ENCODE assay signal across 9 mouse cellular contexts in genomic region chr1:90753869-90754563, GRCm38 (mm10).
DNase-seq lines count a peak whose midpoint lies in the region; ATAC-seq lines count a peak whose summit lies in the region.
"Had no signal": no experiment of that assay in that cellular context is flagged by ENCODE, and none has a peak within 500 bp of the region (broad histone marks: within the 10 kb centered on the region; RNA-seq: fewer than 3 reads in every experiment).

No protein-coding gene starts in this region.

- intact Hi-C loops in heart, postnatal 36 days (cut with DNase I), result loop anchor here (10.0 kb wide), 1 partner anchor 99 kb away; no protein-coding TSS in a partner anchor

- H3K27ac ChIP-seq in lung, embryonic 15.5 days, result peak overlapping the region; percentile 45
- no peak overlapping the region for H3K27ac ChIP-seq in kidney, embryonic 14.5 days (ENCODE audit: low read depth, low read length)
- H3K27ac ChIP-seq: midbrain, embryonic 12.5 days had no signal

- H3K9ac ChIP-seq in lung, embryonic 15.5 days, result no peak overlapping the region
- no peak overlapping the region for H3K9ac ChIP-seq in kidney, embryonic 14.5 days (ENCODE audit: low read depth, low read length)
- H3K9ac ChIP-seq: midbrain, embryonic 12.5 days had no signal

- ATAC-seq in cerebellum, adult (ENCODE audit: insufficient number of reproducible peaks, low FRiP score, low TSS enrichment), result 0 out of 2 replicates have a peak, but pooled peaks have one; percentile 31
- ATAC-seq in lung, embryonic 15.5 days (ENCODE audit: borderline replicate concordance, extremely low read depth, low FRiP score, low TSS enrichment), result peak; percentile 40; the same call in 1 of the 2 replicates
- no peak for ATAC-seq in kidney, embryonic 14.5 days (ENCODE audit: low FRiP score, low TSS enrichment)
- ATAC-seq in CD4-positive, CD25-positive, alpha-beta regulatory T cell, adult 4 months, result no peak

- H3K36me3 ChIP-seq in lung, embryonic 15.5 days, result no peaks in the 10 kb centered on the region
- H3K36me3 ChIP-seq in kidney, embryonic 14.5 days (ENCODE audit: control insufficient read depth, insufficient read depth, low read length), result no peaks in the 10 kb centered on the region
- H3K36me3 ChIP-seq: midbrain, embryonic 12.5 days had no signal

- 34% methylated on average over 17 of the region's 17 CpGs for WGBS in lung, embryonic 15.5 days
- WGBS in kidney, embryonic 14.5 days, result 56% methylated on average over 17 of the region's 17 CpGs

- DNase-seq in cerebellum, postnatal 4 days (ENCODE audit: low spot score in 2 of 2), result no peak
- DNase-seq in lung, postnatal 36 days, result no peak
- peak; percentile 42 to 46 for DNase-seq in heart, postnatal 36 days
- peak; percentile 44 for DNase-seq in right cerebral cortex, postnatal 14 days

- no peak overlapping the region for H3K4me3 ChIP-seq in lung, embryonic 15.5 days
- H3K4me3 ChIP-seq in kidney, embryonic 14.5 days (ENCODE audit: low read length), result no peak overlapping the region
- H3K4me3 ChIP-seq: midbrain, embryonic 12.5 days had no signal

- no peaks in the 10 kb centered on the region for H3K9me3 ChIP-seq in lung, embryonic 15.5 days
- H3K9me3 ChIP-seq in kidney, embryonic 14.5 days (ENCODE audit: control insufficient read depth, low read length), result no peaks in the 10 kb centered on the region
- H3K9me3 ChIP-seq: midbrain, embryonic 12.5 days had no signal

- H3K4me1 ChIP-seq in lung, embryonic 15.5 days, result peaks cover 23% of the 10 kb centered on the region
- peaks cover 7% of the 10 kb centered on the region; the same call in 1 of the 2 replicates for H3K4me1 ChIP-seq in kidney, embryonic 14.5 days (ENCODE audit: control insufficient read depth, insufficient read depth, low read length)
- H3K4me1 ChIP-seq: midbrain, embryonic 12.5 days had no signal

- H3K4me2 ChIP-seq in lung, embryonic 15.5 days, result no peak overlapping the region
- H3K4me2 ChIP-seq in kidney, embryonic 14.5 days (replicated peaks; ENCODE audit: low read depth, low read length), result no peak overlapping the region
- H3K4me2 ChIP-seq: midbrain, embryonic 12.5 days had no signal

- H3K27me3 ChIP-seq in lung, embryonic 15.5 days, result no peaks in the 10 kb centered on the region
- H3K27me3 ChIP-seq in kidney, embryonic 14.5 days (ENCODE audit: control insufficient read depth, insufficient read depth, low read length), result no peaks in the 10 kb centered on the region
- H3K27me3 ChIP-seq: midbrain, embryonic 12.5 days had no signal

Comparison
In these comparisons a context has a peak if more than half of its experiments do, and no peak if none do; other contexts are left out.
1. ATAC-seq: peak in cerebellum, adult (single experiment) and lung, embryonic 15.5 days (single experiment); none in kidney, embryonic 14.5 days (single experiment) and CD4-positive, CD25-positive, alpha-beta regulatory T cell, adult 4 months (single experiment).
2. DNase-seq: peak in heart, postnatal 36 days (2 of 2) and right cerebral cortex, postnatal 14 days (single experiment); none in cerebellum, postnatal 4 days (0 of 2) and lung, postnatal 36 days (single experiment).